Mouse (Mus musculus) G1E (cell line): ENCODE measurements around the gene Mtm1.

Experiments
- CTCF ChIP-seq: IDR thresholded peaks from 2 replicates; pipeline ENCODE4 v1.5.1; 2012; ENCODE audit warnings: low read depth, low read length, inconsistent platforms, mixed read lengths
- POLR2AphosphoS5 ChIP-seq: IDR thresholded peaks from 2 replicates; pipeline ENCODE4 v1.6.1; 2012; ENCODE audit warnings: low read depth, low read length, inconsistent platforms; ENCODE audit not compliant: insufficient replicate concordance

- no peak for TF ChIP-seq CTCF
- TF ChIP-seq POLR2AphosphoS5: no peak
Observed at GRCm38 (mm10) chrX:71210467-71210866, at the start of gene Mtm1.
